Mouse (Mus musculus): Measurements from ENCODE around the gene Mrps18b. TPM values are rescaled to one million over a fixed set of nuclear protein-coding genes. Genes with fewer than 3 reads are reported as not detected.
"Not testable (repeated sequence)": the region's sequence is repeated elsewhere in the genome, so short reads cannot be mapped to it uniquely, and the experiment has no call there.

Mrps18b gene
- 83.2 and 87.3 TPM in 2 replicates for polyA plus RNA-seq (2015; fragmentation: Nextera tagmentation; extraction: Ambion mirVana)

DNA sequence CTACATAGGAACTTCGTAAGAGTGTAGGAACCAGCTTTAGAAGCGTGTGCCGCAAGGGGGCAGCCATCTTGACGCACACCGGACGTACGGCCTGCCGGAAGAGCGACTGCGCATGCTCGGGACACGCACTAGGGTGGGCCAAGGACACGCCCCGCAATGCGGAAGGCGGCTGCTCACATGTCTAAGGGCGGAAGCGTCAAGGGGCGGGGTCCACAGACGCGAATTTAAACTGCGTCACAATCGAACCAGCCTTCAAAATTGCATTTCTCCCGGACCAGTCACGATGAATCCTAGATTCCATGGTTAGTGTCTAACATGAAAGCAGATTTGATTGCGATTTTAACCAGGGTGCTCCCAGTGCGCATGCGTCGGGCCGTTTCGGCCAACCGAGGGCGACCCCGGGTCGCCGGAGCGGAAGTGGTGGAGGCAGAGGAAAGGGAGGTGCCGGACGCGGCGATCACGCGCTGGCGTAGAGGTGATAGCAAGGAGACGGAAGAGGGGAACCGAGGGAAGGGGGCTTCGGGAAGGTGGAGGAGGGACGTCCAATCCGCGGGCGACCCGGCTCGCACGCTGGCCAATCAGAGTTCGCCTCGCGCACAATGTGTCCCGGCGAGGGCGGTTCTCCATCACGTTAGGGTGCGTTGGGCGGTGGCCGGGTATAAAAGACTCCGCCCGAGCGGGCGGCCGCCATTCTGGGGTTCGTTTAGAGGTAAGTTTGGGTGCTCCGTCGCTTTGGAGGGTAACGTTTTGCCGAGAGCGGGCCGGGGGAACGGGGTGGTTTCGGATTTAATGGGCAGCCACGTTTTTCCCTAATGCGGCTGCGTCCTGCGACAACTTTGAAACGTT, at the start of gene Mrps18b, which contains the start of gene Ppp1r10:
Gene Mrps18b (minus strand): TSS at position 93 of the 846 bp plus-strand sequence.
Gene Ppp1r10 (plus strand): TSS at position 138 of the 846 bp plus-strand sequence.
- H3K4me2 ChIP-seq (ENCODE audit: low read depth, low read length): peak within 1 kb of the TSS; percentile 88
- no peaks in the 10 kb centered on the region for H3K9me3 ChIP-seq (replicated peaks; ENCODE audit: control insufficient read depth, low read length)
- peaks cover 26% of the 10 kb centered on the region for H3K4me1 ChIP-seq (ENCODE audit: control insufficient read depth, insufficient read depth, low read length)
- ATAC-seq (ENCODE audit: insufficient read depth, low FRiP score): peak; percentile 96
- peak within 1 kb of the TSS; percentile 95 for H3K9ac ChIP-seq (ENCODE audit: low read length)
- peaks cover 18% of the 10 kb centered on the region; the same call in 1 of the 2 replicates for H3K36me3 ChIP-seq (ENCODE audit: control insufficient read depth, insufficient read depth, low read length)
- WGBS: under 1% methylated on average over 83 of the region's 83 CpGs
- H3K27ac ChIP-seq (ENCODE audit: low read length): peak within 1 kb of the TSS; percentile 99
- peak within 1 kb of the TSS; percentile 82 for H3K4me3 ChIP-seq (replicated peaks; ENCODE audit: low read length)
- no peaks in the 10 kb centered on the region for H3K27me3 ChIP-seq (ENCODE audit: control insufficient read depth, insufficient read depth, low read length)

DNA sequence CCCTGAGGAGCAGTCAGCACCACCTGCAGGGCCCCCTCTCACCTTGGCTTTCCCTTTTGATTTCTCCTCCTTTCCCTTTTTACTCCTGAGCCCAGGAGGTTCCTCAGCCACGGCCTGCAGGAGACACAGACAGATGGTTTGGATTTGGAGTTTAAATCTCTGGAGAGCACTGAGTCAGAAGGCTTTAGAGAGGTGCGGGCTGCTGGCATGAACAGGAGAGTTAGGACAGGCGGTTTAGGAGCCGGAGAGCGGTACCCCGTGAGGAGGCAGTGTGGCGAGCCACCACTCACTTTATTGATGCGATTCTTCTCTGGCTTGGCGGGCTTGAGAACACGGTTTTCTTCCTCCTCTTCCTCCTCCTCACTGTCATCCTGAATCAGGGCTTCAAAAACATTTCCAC, 47.1 kb upstream of the Mrps18b start:
- H3K4me2 ChIP-seq (ENCODE audit: low read depth, low read length): no peak overlapping the region
- no peak for ATAC-seq (ENCODE audit: insufficient read depth, low FRiP score)
- H3K4me3 ChIP-seq (replicated peaks; ENCODE audit: low read length): no peak overlapping the region
- WGBS: 90% methylated on average over 10 of the region's 10 CpGs
- H3K9me3 ChIP-seq (replicated peaks; ENCODE audit: control insufficient read depth, low read length): no peaks in the 10 kb centered on the region
- no peak overlapping the region for H3K27ac ChIP-seq (ENCODE audit: low read length)
- no peaks in the 10 kb centered on the region for H3K4me1 ChIP-seq (ENCODE audit: control insufficient read depth, insufficient read depth, low read length)
- peaks cover 26% of the 10 kb centered on the region for H3K36me3 ChIP-seq (ENCODE audit: control insufficient read depth, insufficient read depth, low read length)
- H3K9ac ChIP-seq (ENCODE audit: low read length): no peak overlapping the region
- no peaks in the 10 kb centered on the region for H3K27me3 ChIP-seq (ENCODE audit: control insufficient read depth, insufficient read depth, low read length)

DNA sequence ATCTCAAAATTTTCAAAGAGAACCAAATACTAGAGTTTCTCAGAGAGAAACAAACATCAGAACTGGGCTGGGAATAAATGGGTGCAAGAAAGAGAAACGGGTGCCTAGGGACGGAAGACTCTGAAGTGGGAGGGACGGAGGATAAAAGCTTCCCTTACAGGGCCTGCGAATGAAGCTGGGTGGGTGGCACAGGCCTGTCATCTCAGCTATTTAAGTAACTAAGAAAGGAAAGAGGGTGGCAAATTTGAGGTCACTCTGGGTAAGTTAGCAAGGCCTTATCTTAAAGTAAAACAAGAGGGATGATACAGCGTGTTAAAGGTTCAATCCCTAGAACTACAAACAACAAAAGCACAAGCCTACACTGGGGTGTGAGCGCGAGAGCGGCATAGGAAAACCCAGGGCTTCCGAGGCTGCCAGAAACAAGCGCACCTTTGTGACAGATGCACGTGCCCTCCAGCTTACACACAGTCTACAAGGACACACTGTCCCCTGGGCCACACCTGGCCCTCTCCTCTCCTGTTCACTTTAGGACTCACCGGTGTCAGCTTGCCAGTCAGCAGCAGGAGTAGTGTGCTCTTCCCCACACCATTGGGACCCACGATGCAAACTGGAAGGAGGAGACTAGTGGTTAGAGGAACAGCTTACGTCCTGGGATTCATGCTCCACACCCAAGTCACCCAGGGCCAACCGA, 42.5 kb upstream of the Mrps18b start:
- 95% methylated on average over 15 of the region's 15 CpGs for WGBS
- peaks cover 35% of the 10 kb centered on the region for H3K36me3 ChIP-seq (ENCODE audit: control insufficient read depth, insufficient read depth, low read length)

DNA sequence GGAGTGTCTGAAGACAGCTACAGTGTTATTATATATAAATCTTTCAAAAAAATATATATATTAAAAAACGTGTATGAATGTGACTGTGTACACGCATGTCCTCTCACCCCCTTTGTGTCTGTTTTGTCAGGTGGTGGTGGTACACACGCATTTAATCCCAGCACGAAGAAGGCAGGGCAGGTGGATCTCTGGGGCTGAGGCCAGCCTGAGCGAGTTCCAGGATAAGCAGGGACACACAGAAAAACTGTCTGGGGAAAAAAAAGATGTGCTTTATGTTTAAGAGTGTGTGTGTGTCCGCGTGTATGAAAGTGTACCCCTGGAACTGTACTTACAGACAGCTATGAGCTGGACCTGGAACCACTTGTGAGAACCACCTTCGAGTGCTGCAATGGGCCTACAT, 38.5 kb upstream of the Mrps18b start:
- Histone ChIP-seq H3K36me3 (ENCODE audit: control insufficient read depth, insufficient read depth, low read length) (peaks cover 13% of the 10 kb centered on the region; the same call in 1 of the 2 replicates), H3K4me2 (ENCODE audit: low read depth, low read length) (no peak overlapping the region), H3K27ac (ENCODE audit: low read length) (no peak overlapping the region), H3K27me3 (ENCODE audit: control insufficient read depth, insufficient read depth, low read length) (no peaks in the 10 kb centered on the region), H3K9ac (ENCODE audit: low read length) (no peak overlapping the region), H3K4me3 (replicated peaks; ENCODE audit: low read length) (no peak overlapping the region), H3K9me3 (replicated peaks; ENCODE audit: control insufficient read depth, low read length) (no peaks in the 10 kb centered on the region), H3K4me1 (ENCODE audit: control insufficient read depth, insufficient read depth, low read length) (no peaks in the 10 kb centered on the region)
- 72% methylated on average over 8 of the region's 8 CpGs for WGBS
- no peak for ATAC-seq (ENCODE audit: insufficient read depth, low FRiP score)

More for the DNA sequence above, 42.5 kb upstream of the Mrps18b start:
- no peak overlapping the region for H3K4me2 ChIP-seq (ENCODE audit: low read depth, low read length)
- H3K4me1 ChIP-seq (ENCODE audit: control insufficient read depth, insufficient read depth, low read length): no peaks in the 10 kb centered on the region
- H3K4me3 ChIP-seq (replicated peaks; ENCODE audit: low read length): no peak overlapping the region
- no peaks in the 10 kb centered on the region for H3K27me3 ChIP-seq (ENCODE audit: control insufficient read depth, insufficient read depth, low read length)
- no peak for ATAC-seq (ENCODE audit: insufficient read depth, low FRiP score)
- no peak overlapping the region for H3K9ac ChIP-seq (ENCODE audit: low read length)
- no peaks in the 10 kb centered on the region for H3K9me3 ChIP-seq (replicated peaks; ENCODE audit: control insufficient read depth, low read length)
- no peak overlapping the region for H3K27ac ChIP-seq (ENCODE audit: low read length)

DNA sequence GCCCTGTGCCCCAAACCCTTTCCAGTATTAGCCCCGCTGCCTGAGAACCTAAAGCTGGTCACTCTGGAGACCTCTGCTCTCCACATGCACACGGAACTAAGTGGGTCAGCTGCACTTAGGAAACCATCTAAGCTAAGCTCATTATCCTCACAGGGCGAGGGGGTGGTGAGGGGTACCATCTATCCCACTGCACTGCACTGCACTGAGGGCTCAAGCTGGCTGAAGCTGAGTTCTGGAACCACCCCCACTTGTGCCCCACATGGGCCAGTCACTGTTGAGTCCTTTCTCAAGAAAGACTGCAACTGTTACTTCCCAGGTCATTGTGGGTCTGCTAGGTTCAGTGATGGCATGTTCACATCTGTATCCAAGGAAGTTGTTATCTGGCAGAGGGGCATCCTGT, 36.4 kb upstream of the Mrps18b start:
- not testable (repeated sequence) for H3K27me3 ChIP-seq (ENCODE audit: control insufficient read depth, insufficient read depth, low read length); H3K36me3 ChIP-seq (ENCODE audit: control insufficient read depth, insufficient read depth, low read length); H3K9me3 ChIP-seq (replicated peaks; ENCODE audit: control insufficient read depth, low read length); H3K4me1 ChIP-seq (ENCODE audit: control insufficient read depth, insufficient read depth, low read length); H3K9ac ChIP-seq (ENCODE audit: low read length); H3K4me2 ChIP-seq (ENCODE audit: low read depth, low read length); ATAC-seq (ENCODE audit: insufficient read depth, low FRiP score); H3K27ac ChIP-seq (ENCODE audit: low read length); H3K4me3 ChIP-seq (replicated peaks; ENCODE audit: low read length)
- 79% methylated on average over 2 of the region's 3 CpGs for WGBS

DNA sequence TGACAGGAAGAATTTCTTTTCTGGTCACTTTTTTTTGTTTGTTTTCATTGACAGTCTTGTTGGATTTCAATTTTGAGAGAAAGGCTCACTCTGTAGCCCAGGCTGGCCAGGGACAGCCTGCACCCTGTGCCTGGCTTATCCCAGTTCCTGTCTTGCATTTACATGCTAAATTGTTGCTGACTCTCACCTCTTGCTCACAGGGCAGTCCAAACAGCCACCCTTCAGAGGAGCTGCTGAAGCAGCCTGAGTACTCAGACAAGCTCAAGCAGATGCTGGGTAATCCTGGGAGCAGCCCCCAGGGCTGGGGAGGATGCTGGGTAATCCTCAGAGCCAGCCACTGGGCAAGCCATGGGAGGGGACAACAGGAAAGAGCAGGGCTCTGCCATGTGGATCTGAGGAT, 34.8 kb upstream of the Mrps18b start:
- H3K9me3 ChIP-seq (replicated peaks; ENCODE audit: control insufficient read depth, low read length); H3K4me2 ChIP-seq (ENCODE audit: low read depth, low read length); H3K9ac ChIP-seq (ENCODE audit: low read length); H3K4me1 ChIP-seq (ENCODE audit: control insufficient read depth, insufficient read depth, low read length); H3K4me3 ChIP-seq (replicated peaks; ENCODE audit: low read length); H3K27ac ChIP-seq (ENCODE audit: low read length); H3K36me3 ChIP-seq (ENCODE audit: control insufficient read depth, insufficient read depth, low read length); ATAC-seq (ENCODE audit: insufficient read depth, low FRiP score); H3K27me3 ChIP-seq (ENCODE audit: control insufficient read depth, insufficient read depth, low read length): not testable (repeated sequence)

DNA sequence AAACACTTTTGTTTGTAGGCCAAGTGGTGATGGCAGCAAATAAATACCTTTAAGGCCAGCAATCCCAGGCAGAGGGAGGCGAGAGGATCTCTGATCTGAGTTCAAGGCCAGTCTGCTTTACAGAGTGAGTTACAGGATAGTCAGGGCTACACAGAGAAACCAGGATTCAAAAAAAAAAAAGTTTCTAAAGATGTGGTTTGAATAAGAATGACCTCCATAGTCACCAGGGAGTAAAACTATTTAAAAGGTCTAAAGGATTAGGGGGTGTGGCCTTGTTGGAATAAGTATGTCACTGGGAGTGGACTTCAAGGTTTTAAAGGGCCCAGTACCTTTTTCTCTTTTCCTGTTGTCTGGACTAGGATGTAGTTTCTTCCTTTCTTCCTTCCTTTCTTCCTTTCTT, 23.8 kb upstream of the Mrps18b start:
- no peaks in the 10 kb centered on the region for H3K4me1 ChIP-seq (ENCODE audit: control insufficient read depth, insufficient read depth, low read length)
- no peaks in the 10 kb centered on the region for H3K9me3 ChIP-seq (replicated peaks; ENCODE audit: control insufficient read depth, low read length)
- no peak overlapping the region for H3K9ac ChIP-seq (ENCODE audit: low read length)
- no peak overlapping the region for H3K4me2 ChIP-seq (ENCODE audit: low read depth, low read length)
- no peaks in the 10 kb centered on the region for H3K27me3 ChIP-seq (ENCODE audit: control insufficient read depth, insufficient read depth, low read length)
- no peak overlapping the region for H3K4me3 ChIP-seq (replicated peaks; ENCODE audit: low read length)
- no peak overlapping the region for H3K27ac ChIP-seq (ENCODE audit: low read length)
- ATAC-seq (ENCODE audit: insufficient read depth, low FRiP score): no peak
- WGBS: 51% methylated on average over 1 of the region's 1 CpGs
- no peaks in the 10 kb centered on the region for H3K36me3 ChIP-seq (ENCODE audit: control insufficient read depth, insufficient read depth, low read length)

DNA sequence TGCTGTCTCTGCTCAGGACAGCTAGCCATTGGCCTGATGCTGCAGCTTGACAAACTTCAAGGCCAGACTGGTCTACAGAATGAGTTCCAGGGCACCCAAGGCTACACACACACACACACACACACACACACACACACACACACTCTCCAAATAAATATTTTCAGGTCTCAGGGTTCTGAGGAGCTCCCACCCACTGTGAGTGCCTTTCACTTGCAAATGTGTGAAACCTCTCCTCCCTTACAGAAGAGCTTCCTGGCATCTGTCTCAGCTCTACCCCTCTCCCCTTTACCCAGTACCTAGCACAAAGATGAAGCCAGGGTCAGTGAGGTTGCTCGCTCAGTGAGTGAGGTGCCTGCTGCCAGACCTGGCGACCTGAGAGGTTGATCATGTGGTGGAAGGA, 22.9 kb upstream of the Mrps18b start:
- Histone ChIP-seq H3K27ac (ENCODE audit: low read length) (no peak overlapping the region), H3K9me3 (replicated peaks; ENCODE audit: control insufficient read depth, low read length) (no peaks in the 10 kb centered on the region), H3K4me3 (replicated peaks; ENCODE audit: low read length) (no peak overlapping the region), H3K36me3 (ENCODE audit: control insufficient read depth, insufficient read depth, low read length) (no peaks in the 10 kb centered on the region), H3K9ac (ENCODE audit: low read length) (no peak overlapping the region), H3K4me2 (ENCODE audit: low read depth, low read length) (no peak overlapping the region), H3K4me1 (ENCODE audit: control insufficient read depth, insufficient read depth, low read length) (no peaks in the 10 kb centered on the region), H3K27me3 (ENCODE audit: control insufficient read depth, insufficient read depth, low read length) (no peaks in the 10 kb centered on the region)
- ATAC-seq (ENCODE audit: insufficient read depth, low FRiP score): no peak
- 36% methylated on average over 2 of the region's 2 CpGs for WGBS

DNA sequence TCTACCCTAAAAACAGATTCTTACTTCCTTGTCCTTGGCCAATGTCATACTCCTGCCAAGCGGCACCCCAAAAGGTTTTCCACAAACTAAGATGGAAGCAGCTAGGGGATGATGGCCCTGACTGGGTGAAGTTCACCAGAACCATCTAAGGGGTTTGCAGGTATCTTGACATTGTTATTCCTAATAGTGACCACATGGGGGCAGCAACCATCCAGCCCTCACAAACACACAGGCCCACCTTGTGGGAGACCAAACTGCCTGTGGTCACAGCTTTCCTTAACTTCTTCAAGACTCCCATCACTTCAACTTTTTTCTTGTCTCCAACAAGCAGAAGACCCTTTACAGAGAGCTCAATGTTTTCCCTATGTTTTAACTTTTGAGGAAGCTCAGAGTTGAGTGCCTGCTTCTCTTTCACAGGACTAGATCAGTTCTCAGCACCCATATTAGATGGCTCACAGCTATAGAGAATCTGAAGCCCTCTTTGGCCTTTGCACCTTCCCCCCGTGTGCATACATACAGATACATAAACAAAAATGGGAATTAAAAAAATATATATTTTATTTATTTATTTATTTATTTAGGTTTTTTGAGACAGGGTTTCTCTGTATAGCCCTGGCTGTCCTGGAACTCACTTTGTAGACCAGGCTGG, 21.6 kb upstream of the Mrps18b start:
- Histone ChIP-seq H3K9me3 (replicated peaks; ENCODE audit: control insufficient read depth, low read length) (no peaks in the 10 kb centered on the region), H3K4me2 (ENCODE audit: low read depth, low read length) (no peak overlapping the region), H3K9ac (ENCODE audit: low read length) (no peak overlapping the region), H3K4me3 (replicated peaks; ENCODE audit: low read length) (no peak overlapping the region), H3K4me1 (ENCODE audit: control insufficient read depth, insufficient read depth, low read length) (no peaks in the 10 kb centered on the region), H3K36me3 (ENCODE audit: control insufficient read depth, insufficient read depth, low read length) (no peaks in the 10 kb centered on the region), H3K27ac (ENCODE audit: low read length) (no peak overlapping the region), H3K27me3 (ENCODE audit: control insufficient read depth, insufficient read depth, low read length) (no peaks in the 10 kb centered on the region)
- 0 out of 2 replicates have a peak, but pooled peaks have one; percentile 33 for ATAC-seq (ENCODE audit: insufficient read depth, low FRiP score)
- WGBS: 41% methylated on average over 2 of the region's 2 CpGs
